Mouse (Mus musculus) liver, embryonic 14.5 days (tissue): ENCODE measurements around the gene Ucp3. TPM values are rescaled to one million over a fixed set of nuclear protein-coding genes. Genes with fewer than 3 reads are reported as not detected.

Source experiments
- ATAC-seq: fragments of 200-750 bp; cut with Nextera tagmentation; 2 replicates; pipeline ENCODE4 v1.8.0; 2017; ENCODE audit warnings: moderate number of reproducible peaks, mild to moderate bottlenecking, moderate library complexity; ENCODE audit not compliant: insufficient read depth
- DNase-seq, 3 experiments: peaks; one replicate each; pipeline ENCODE4 v3.0.0-alpha.2; 2012 to 2013; ENCODE audit warnings: low read depth in 3 of 3, low spot score in 3 of 3
- H3K27ac ChIP-seq: fragments of 300-500 bp; sonication (generic); 2 replicates; pipeline ENCODE4 v1.5.1; 2014; ENCODE audit warnings: moderate library complexity, mild to moderate bottlenecking, control low read depth, inconsistent platforms
- H3K27me3 ChIP-seq: fragments of 300-500 bp; sonication (generic); 2 replicates; pipeline ENCODE4 v1.6.1; 2014; ENCODE audit warnings: mild to moderate bottlenecking, low read length, moderate library complexity; ENCODE audit not compliant: control insufficient read depth, insufficient read depth
- H3K36me3 ChIP-seq: fragments of 300-500 bp; sonication (generic); replicated peaks from 2 replicates; pipeline ENCODE4 v1.6.1; 2014; ENCODE audit warnings: low read depth; ENCODE audit not compliant: control insufficient read depth, insufficient read depth
- H3K4me1 ChIP-seq, 2 experiments: fragments of 200-500 bp in 1 of 2; fragments of 300-500 bp in 1 of 2; sonication (generic) in 1 of 2; replicated peaks; 2 replicates each; pipeline ENCODE4 v1.6.1; 2012 to 2014; ENCODE audit warnings: antibody characterized with exemption in 1 of 2, inconsistent platforms in 1 of 2, low read length in 1 of 2; ENCODE audit not compliant: control insufficient read depth in 2 of 2, insufficient read depth in 2 of 2
- H3K4me2 ChIP-seq: fragments of 300-500 bp; sonication (generic); 2 replicates; pipeline ENCODE4 v1.6.1; 2014; ENCODE audit warnings: low read depth, mild to moderate bottlenecking, control low read depth, moderate library complexity
- H3K4me3 ChIP-seq, 2 experiments: fragments of 200-500 bp in 1 of 2; fragments of 300-500 bp in 1 of 2; sonication (generic) in 1 of 2; 2 replicates each; pipeline ENCODE4 v1.5.1; 2012 to 2014; ENCODE audit warnings: low read depth in 2 of 2, low read length in 2 of 2, mild to moderate bottlenecking in 2 of 2, control low read depth in 1 of 2, inconsistent platforms in 1 of 2, moderate library complexity in 1 of 2; ENCODE audit not compliant: insufficient read depth in 1 of 2
- H3K9ac ChIP-seq: fragments of 300-500 bp; sonication (generic); replicated peaks from 2 replicates; pipeline ENCODE4 v1.6.1; 2014; ENCODE audit warnings: mild to moderate bottlenecking, control low read depth, moderate library complexity
- H3K9me3 ChIP-seq: fragments of 300-500 bp; sonication (generic); 2 replicates; pipeline ENCODE4 v1.6.1; 2016; ENCODE audit warnings: low read length, mixed read lengths; ENCODE audit not compliant: control insufficient read depth
- CTCF ChIP-seq: IDR thresholded peaks from 2 replicates; pipeline ENCODE4 v1.5.1; 2016; ENCODE audit warnings: antibody characterized with exemption, low read depth, control low read depth
- EP300 ChIP-seq: IDR thresholded peaks from 2 replicates; pipeline ENCODE4 v1.6.1; 2016; ENCODE audit warnings: antibody characterized with exemption, low read depth
- WGBS: fragments of 180-500 bp; shearing (Covaris S2); extraction: QIAGEN DNeasy Blood & Tissue Kit; methylation state at CpG from one replicate; pipeline ENCODE4 v1.1.7; 2014; ENCODE audit not compliant: insufficient replicate concordance; 5-methylcytosine and 5-hydroxymethylcytosine counted together
- polyA plus RNA-seq, 2 experiments: library from polyadenylated mRNA; depleted of rRNA in 1 of 2; stranded (reverse) in 1 of 2; unstranded in 1 of 2; fragments of >200 nt; fragmentation: Nextera tagmentation in 1 of 2; extraction: Ambion mirVana in 1 of 2; gene quantifications; 2 replicates each; pipeline versions ENCODE4 v1.2.1 to v1.2.3; 2012 to 2014

Gene Ucp3
- polyA plus RNA-seq, 2 experiments = 0.02 TPM; not detected in 1

GRCm38 (mm10) chr7:100487301-100487700, 14.5 kb downstream of the Ucp3 start:
- H3K4me3 ChIP-seq = no peak overlapping the region
- H3K9ac ChIP-seq = no peak overlapping the region
- H3K4me1 ChIP-seq = peaks cover 13 to 14% of the 10 kb centered on the region in 2 experiments
- no peak overlapping the region for H3K4me2 ChIP-seq
- H3K36me3 ChIP-seq = no peaks in the 10 kb centered on the region
- TF ChIP-seq EP300 (no peak), CTCF (no peak)
- 45% methylated on average over 2 of the region's 2 CpGs for WGBS
- DNase-seq (no peak), ATAC-seq (no peak)
- no peak overlapping the region for H3K27ac ChIP-seq
- H3K27me3 ChIP-seq = no peaks in the 10 kb centered on the region
- no peaks in the 10 kb centered on the region for H3K9me3 ChIP-seq

GRCm38 (mm10) chr7:100488474-100489048, 15.8 kb downstream of the Ucp3 start:
- Histone ChIP-seq H3K9ac (no peak overlapping the region), H3K4me1 (peaks cover 13 to 14% of the 10 kb centered on the region in 2 experiments), H3K27me3 (no peaks in the 10 kb centered on the region), H3K9me3 (no peaks in the 10 kb centered on the region), H3K4me2 (no peak overlapping the region), H3K27ac (no peak overlapping the region), H3K4me3 (no peak overlapping the region), H3K36me3 (no peaks in the 10 kb centered on the region)
- no peak for ATAC-seq
- TF ChIP-seq CTCF (no peak), EP300 (no peak)
- DNase-seq = no peak
- WGBS = 62% methylated on average over 10 of the region's 10 CpGs

- DNase-seq = no peak
Observed at GRCm38 (mm10) chr7:100492391-100493116, 19.8 kb downstream of the Ucp3 start.

GRCm38 (mm10) chr7:100493117-100493483, 20.3 kb downstream of the Ucp3 start, which contains the start of gene Ucp2:
Gene Ucp2, plus strand, starts transcription at chr7:100493337.
- peaks cover 14 to 25% of the 10 kb centered on the region in 2 experiments for H3K4me1 ChIP-seq

More at GRCm38 (mm10) chr7:100492391-100493116, 19.8 kb downstream of the Ucp3 start:
- peak overlapping the region; percentile 78 to 97 for H3K4me3 ChIP-seq
- H3K27me3 ChIP-seq = no peaks in the 10 kb centered on the region
- peak overlapping the region; percentile 91 for H3K4me2 ChIP-seq
- 1% methylated on average over 34 of the region's 36 CpGs for WGBS
- H3K27ac ChIP-seq = peak overlapping the region; percentile 56
- H3K36me3 ChIP-seq = peaks cover 37% of the 10 kb centered on the region
- no peaks in the 10 kb centered on the region for H3K9me3 ChIP-seq
- TF ChIP-seq CTCF (no peak; the same call in 1 of the 2 replicates), EP300 (0 out of 2 replicates have a peak, but pooled peaks have one; percentile 26)
- ATAC-seq = peak; percentile 70
- peak overlapping the region; percentile 98 for H3K9ac ChIP-seq
- peaks cover 14 to 25% of the 10 kb centered on the region in 2 experiments for H3K4me1 ChIP-seq

More at GRCm38 (mm10) chr7:100493117-100493483, 20.3 kb downstream of the Ucp3 start, which contains the start of gene Ucp2:
- H3K36me3 ChIP-seq = peaks cover 42% of the 10 kb centered on the region
- peak within 1 kb of the TSS; percentile 56 for H3K27ac ChIP-seq
- ATAC-seq = peak; percentile 88
- H3K27me3 ChIP-seq = no peaks in the 10 kb centered on the region
- WGBS = under 1% methylated on average over 27 of the region's 27 CpGs
- TF ChIP-seq CTCF (no peak; the same call in 1 of the 2 replicates), EP300 (peak; percentile 20; the same call in 1 of the 2 replicates)
- H3K9me3 ChIP-seq = no peaks in the 10 kb centered on the region
- H3K9ac ChIP-seq = peak within 1 kb of the TSS; percentile 98
- peak within 1 kb of the TSS; percentile 78 to 97 for H3K4me3 ChIP-seq
- peak within 1 kb of the TSS; percentile 91 for H3K4me2 ChIP-seq
- peak; percentile 88 for DNase-seq
